Mouse (Mus musculus) cerebellum, postnatal 14 days (tissue): ENCODE measurements around the gene Pax4.

Experiments used
- DNase-seq, 2 experiments: peaks; one replicate each; pipeline ENCODE4 v3.0.0; 2021; ENCODE audit warnings: mixed read lengths in 2 of 2

Gene Pax4

DNA sequence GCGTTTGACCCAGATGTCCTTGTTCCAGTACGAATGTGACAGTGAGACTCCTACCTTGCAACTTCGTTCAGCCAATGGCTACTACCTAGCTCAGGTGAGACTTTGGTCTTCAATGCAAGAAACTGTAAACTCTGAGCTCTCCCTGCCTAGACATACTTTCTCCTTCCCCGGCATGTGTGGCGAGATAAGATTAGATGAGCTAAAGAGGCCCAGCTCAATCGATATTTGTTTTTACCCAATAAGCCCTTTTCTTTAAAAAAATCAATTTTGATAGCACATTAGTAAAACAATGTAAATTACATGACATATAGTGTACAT, 17.7 kb downstream of the Pax4 start:
- DNase-seq, result no peak

DNA sequence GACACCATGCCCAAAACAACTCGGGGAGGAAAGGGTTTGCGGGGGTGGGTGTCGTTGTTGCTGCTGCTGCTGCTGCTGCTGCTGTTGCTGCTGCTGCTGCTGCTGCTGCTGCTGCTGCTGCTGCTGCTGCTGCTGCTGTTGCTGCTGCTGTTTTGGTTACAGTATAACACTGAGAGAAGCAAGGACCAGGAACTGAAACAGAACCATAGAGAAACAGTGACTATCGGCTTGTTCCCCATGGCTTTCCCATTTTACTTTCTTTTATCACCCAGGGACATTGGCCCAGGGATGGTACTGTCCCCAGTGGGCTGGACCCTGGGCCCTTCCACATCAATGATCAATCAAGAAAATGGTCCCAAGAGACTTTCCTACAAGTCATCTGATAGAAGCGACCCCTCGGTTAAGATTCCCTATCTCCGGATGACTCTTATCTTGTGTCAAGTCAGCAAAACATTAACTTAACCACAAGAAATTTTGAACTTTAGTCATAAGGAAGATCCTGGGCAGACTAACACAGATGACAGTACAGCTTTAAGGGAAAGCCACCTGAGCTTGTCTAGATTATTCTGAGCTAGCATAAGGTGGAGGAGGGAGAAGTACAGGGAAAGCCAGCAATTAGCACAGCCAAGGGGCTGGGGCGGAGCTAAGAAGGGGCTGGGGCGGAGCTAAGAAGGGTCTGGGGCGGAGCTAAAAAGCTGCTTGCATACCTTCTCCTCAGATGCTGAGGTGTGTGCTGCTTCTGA, 18.2 kb downstream of the Pax4 start:
- no peak for DNase-seq

DNA sequence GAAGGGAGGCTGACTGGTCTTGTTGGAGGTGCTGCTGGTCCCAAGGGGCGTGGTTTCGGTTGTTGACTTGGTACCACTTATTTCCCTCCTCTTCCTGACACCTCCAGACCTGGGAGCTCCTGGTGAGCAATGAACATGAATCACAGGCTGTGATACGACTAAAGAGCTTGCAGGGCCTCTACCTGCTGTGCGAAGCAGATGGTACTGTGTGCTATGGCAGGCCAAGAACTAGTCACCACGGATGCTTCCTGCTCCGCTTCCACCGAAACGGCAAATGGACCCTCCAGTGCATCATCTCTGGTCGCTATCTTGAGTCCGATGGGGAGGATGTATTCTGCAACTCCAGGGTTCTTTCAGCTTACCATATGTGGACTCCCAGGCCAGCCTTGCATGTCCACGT, 19.3 kb downstream of the Pax4 start:
- peak; percentile 25 to 58 for DNase-seq

DNA sequence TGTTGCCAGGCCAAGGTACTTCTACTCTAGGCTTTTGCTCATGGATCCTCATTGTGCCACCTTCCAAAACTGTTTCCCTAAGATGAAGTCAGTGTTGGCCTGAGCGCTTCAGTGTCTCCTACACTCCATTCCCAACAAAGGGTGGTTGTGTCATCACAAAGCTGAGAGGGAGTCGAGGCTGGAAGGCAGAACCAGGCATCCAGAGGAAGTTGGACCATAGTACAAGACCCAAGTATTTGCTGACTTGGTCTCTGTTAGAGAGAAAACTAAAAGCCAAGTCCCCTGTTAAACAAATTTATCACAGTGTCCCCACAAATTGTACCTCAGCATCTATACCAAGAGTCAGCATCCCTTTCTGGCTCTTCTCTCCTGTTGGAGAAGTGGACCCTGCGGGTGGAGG, 20.9 kb downstream of the Pax4 start, which contains the start of gene Gcc1:
Gene Gcc1 (minus strand): TSS at position 101 of the 400 bp plus-strand sequence.
- DNase-seq, result no peak

DNA sequence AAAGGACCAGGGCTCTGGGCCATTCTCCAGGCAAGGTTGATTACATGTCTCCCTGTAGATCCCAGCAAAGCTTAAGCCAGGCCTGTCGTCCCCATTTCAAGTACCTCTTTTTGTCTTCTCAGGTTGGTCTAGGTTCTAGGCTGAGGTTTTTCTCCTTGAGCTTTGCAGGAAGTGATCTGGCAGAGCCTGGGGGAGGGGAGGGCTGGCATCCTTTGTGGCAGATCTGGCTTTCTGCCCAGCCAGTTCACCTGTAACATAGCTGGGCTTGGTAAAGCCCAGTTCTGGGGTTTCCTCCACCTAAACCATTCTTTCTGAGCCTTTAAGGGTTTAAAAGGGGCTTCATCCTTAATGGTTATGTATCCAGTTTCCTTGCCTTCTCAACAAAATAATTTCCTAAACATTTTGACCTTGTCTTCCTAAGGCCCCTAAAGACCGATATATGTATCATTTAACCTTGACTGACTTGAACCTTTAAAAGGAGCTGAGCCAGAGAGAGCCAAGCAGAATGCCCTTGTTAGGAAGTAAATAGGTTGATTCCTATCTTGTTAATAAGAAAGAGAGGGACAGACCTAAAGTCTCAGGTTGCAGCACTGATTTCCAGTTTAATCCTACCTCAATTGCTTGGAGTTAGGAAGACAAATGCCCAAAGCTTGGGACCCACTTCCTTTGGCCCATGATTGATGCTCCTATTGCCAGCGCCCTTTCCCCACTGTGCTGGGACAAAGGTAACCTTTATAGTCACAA, 21.9 kb downstream of the Pax4 start, which contains the start of gene Fscn3:
Gene Fscn3 (plus strand): TSS at position 694 of the 744 bp plus-strand sequence.
- DNase-seq, result peak; percentile 56 to 61

DNA sequence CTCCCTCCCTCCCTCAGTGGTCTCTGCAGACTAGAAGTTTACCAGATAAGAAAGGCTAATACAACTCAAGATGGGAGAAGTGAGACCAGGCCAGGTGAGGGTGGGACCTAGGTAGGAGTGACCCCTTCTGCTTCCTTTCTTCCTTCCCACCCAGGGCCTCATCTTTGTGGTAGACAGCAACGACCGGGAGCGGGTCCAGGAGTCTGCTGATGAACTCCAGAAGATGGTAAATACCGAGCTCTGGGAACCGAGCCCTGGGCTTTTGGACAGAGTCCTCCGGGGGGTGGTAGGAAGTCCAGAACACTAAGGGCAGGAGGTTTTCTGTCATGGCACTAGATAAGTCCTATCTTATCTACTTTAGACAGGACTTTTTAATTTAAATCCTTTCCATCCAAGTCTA, 24.1 kb downstream of the Pax4 start:
- DNase-seq, result peak; percentile 22 to 25

DNA sequence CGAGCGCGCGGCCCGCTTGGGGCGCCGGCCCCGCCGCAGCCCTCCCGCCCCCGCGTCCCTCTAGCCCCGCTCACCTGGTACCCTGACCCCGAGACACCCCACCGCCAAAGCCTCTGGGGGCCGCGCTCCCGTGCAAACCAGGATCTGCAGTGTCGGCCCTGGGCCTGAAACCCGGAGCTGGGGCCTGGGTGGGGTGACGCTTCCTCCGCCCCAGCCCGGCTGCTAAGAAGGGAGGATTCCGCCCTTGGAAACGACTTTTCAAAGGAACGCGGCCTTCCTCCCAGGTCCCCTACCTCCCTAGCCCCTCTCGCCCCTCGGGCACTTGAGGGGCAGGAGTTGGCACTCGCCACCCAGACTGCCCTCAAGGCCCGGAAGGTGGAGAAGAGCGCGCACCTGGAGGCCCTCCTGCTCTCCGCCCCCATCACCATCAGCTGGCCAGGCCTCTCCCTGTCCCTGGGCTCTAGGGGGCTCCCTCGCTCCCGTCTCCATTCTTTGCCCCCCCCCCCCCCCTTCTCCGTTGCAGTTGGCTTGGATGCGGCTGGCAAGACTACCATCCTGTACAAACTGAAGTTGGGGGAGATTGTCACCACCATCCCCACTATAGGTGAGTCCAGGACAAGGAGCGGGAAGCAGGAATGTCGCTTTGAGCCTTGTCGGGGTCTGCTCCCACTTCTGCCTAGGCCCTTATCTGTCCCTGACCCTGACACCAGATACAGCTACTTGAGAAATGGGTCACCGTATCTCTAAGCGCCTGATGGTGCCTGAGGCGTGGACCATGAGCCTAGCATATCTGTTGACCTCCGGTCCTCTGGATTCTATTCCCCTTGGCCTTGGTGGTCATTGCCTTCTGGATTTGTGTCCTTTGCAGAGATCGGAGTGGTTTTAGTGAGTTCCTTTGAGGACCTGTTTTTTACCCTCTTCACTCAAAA, 25.1 kb downstream of the Pax4 start:
- peak; percentile 69 to 75 for DNase-seq

DNA sequence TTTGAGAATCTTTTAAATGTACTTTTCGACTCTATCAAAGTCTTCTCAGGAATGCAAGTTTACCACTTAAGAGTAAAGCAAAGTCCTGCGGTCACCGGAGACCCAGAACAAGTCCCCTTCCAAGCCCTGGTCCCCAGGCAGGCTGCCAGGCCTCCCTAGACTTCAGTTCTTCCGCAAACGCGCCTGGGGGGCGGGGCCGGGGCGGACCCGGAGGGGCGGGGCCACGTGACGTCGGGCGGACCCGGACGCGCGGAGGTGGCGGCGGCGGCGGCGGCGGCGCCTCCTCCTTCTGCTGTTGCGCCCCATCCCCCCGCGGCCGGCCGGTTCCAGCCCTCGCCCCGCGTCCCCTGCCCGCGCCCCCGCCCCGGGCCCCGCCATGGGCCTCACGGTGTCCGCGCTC, 25.8 kb downstream of the Pax4 start, which contains the start of gene Arf5:
Gene Arf5 (plus strand): TSS at position 248 of the 400 bp plus-strand sequence.
- DNase-seq, result peak; percentile 96 to 98

DNA sequence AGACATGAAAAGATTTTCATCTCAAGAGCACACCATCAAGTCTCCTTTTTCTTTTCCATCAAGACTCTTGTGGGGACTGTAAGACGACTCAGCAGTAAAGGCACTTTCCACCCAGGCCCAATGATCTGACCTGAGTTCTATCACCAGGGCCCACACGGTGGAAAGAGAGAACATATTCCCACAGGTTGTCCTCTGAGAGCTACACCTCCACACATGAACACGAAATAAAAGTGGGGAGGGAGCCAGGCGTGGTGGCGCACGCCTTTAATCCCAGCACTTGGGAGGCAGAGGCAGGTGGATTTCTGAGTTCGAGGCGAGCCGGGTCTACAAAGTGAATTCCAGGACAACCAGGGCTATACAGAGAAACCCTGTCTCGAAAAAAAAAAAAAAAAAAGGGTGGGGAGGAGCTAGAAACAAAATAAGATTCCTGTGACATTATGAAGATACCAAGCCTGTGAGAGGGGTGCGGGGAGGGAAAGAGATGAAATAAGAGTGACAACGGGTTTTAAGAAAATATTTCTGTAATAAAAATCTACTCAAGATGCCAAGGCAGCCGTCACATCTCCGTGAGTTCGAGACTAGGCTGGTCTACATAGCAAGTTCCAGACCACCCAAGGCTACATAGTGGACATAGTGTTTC, 26.4 kb downstream of the Pax4 start:
- peak in 1 of 2 experiments; percentile 13 for DNase-seq

DNA sequence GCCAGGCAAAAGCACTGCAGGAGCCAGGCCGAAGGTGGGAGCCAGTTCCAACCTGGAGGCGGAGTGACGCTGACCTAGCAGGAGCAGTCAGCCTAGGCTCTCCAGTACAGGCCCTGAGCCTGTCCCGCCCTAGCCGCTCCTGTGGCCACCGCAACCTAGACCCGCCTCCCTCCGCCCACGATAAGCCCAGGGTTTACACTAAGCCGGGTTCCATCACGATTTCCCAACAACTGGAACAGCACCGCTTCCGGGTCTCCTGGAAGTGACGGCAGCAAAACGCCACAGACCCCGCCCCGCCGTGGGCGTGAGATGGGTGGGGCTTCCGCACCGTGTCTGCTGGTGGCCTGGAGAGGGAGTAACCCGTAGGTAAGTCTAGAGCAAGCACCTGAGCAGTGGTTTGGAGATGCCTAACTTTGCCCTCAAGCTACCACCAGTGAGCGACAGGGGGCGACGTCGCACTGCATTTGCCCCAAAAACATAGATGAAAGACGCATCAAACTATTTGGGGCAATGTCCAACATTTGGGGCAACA, 27.6 kb downstream of the Pax4 start:
- peak; percentile 92 to 93 for DNase-seq

DNA sequence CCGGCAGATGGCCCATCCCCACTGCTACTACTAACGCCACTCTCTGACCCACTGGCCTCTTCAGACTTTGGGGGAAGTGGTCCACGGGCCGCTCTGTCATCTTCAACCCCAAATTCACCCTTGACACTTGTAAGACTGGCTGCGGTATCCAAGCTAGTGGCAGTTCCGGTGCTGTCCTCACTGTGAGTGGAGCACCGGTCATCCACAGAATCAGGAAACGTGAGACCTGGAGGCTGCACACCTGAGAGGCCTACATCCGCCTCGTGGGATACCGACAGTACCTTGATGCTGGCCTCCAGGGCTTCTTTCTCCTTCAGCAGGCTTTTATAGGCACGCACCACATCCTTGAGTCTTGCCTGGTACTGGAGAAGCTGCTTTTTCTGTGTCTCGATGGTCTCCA, 28.3 kb downstream of the Pax4 start:
- DNase-seq, result no peak

DNA sequence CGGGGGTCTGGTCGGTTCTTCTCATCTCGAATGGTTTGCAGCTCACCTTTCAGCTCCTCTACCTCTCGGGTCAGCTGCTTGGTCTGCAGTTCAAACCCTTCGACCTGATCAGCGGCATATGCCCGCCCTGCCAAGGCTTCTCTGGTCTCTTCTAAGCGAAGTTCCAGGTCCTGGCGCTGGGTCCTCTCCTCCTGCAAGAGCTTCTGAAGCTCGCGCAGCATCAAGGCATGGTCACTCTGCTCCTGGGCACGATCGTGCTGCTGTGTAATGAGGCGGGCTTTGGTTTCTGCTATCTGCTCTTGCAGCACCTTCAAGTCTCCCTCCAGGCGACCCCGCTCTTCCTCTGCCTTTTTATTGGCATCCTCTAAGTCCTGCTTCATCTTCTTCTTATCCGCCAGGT, 28.8 kb downstream of the Pax4 start:
- no peak for DNase-seq

DNA sequence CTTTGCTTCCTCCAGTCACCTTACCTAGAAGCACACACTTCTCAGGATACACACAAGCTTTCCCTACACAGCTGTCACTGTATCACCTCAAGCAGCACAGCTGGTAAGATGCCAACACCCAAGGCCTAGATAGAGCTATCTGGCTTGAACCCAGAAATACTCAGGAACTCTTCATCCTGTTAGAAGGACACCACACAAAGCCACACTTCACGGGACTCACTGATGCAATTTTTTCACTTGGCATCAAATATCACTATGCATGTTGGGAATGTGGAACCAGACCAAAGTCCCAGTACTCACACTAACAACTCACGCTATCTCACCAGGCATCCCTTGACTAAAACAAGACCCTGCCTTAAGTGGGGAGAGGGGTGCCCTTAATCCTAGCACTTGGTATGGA, 29.5 kb downstream of the Pax4 start:
- no peak for DNase-seq

DNA sequence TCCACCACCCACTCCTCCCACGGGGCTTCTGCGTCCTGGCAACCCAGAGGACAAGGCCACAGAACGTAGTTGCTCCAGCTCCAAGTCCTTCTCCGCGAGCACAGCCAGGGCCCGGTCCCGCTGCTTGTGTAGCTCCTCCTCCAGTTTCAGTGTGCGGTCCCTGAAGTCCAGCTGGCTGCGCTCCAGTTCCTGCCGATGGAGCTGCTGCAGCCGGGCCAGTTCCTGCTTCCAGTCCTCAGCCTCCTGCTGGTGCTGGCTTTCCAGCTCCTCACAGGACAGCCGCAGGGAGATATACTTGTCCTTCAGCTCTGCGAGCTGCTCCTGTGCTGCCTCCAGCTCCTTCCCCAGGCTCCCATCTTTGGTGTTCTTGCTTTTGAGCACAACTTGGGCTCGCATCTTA, 30.7 kb downstream of the Pax4 start:
- peak; percentile 84 to 86 for DNase-seq

DNA sequence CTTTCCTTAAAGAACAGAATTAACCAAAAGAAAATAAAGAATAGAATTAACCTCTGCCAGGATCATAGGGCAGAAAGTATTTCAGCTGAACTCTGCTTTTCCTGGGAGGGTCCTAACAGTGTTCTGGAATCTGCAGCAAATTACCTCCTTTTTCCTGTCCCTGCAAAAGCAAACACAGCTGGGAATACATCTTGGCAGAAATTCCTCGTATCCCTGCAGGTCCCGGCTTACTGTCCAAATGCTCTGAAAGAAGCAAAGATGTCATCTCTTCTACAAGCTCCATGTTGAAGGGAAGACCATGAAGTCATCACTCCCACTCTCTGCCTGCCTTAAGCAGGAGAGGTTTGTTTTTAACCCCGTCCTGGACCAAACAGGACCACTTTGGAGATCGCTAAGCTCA, 32.2 kb downstream of the Pax4 start:
- no peak for DNase-seq

DNA sequence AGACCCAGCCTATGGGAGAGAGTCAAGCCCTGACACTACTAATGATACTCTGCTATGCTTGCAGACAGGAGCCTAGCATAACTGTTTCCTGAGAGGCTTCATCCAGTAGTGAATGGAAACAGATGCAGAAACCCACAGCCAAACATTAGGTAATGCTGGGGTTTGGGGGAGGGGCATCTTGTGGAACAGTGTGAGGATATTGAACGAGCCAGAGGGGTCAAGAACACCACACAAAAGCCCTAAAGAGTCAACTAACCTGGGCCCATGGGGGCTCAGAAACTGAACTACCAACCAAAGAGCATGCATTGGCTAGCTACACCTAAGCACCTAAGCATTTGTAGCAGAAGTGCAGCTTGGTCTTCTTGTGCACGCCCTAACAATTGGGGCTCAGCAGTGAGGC, 37.9 kb downstream of the Pax4 start:
- DNase-seq, result no peak

DNA sequence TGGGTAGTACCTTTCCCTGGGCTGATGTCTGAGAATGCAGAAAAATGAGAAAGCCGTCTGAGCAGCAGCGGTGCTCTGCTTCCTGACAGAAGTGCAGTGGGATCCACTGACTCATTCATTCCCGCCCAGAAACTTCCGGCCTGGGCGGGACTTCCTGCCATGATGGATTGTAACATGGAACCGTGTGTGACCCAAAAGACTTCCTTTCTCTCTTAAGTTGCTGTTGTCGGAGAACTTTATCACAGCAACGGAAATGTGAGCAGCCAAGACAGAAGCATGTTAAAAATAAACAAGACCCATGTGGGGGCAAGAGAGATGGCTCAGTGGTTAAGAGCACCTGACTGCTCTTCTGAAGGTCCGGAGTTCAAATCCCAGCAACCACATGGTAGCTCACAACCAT, 39.1 kb downstream of the Pax4 start:
- DNase-seq, result no peak

DNA sequence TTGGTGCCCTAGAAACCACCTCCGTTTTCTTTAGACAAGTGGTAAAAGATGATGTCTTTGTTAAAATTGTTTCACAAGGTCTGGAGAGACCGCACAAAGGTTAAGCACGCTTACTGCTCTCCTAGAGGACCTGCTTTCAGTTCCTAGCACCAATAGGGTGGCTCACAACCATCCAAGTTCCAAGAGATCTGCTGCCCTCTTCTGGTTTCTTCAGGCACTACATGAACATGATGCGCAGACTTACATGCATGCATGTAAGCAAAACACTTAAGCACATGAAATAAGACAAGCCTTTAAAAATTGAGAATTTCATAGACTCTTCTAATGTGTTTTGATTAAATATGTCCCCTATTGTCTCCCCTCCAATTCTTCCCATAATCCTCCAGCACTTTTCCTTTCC, 49.4 kb downstream of the Pax4 start:
- DNase-seq, result peak; percentile 13 to 25

DNA sequence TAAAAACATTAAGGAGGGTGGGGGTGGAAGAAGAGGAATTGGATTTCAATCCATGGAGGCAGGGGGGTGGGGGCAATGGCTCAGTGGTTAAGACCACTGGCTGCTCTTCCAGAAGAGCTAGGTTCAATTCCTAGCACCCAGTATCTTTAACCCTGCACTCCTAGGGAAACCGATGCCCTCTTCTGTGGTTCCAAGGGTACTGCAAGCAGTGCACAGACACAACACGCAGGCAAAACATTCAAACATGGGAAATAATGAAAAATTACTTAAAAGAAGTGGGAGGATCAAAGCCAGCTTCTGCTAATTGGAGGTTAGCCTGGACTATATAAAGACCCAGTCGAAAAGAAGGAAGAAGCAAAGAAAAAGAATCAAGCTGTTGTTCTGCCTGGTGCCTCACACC, 50.4 kb downstream of the Pax4 start:
- peak in 1 of 2 experiments; percentile 20 for DNase-seq

DNA sequence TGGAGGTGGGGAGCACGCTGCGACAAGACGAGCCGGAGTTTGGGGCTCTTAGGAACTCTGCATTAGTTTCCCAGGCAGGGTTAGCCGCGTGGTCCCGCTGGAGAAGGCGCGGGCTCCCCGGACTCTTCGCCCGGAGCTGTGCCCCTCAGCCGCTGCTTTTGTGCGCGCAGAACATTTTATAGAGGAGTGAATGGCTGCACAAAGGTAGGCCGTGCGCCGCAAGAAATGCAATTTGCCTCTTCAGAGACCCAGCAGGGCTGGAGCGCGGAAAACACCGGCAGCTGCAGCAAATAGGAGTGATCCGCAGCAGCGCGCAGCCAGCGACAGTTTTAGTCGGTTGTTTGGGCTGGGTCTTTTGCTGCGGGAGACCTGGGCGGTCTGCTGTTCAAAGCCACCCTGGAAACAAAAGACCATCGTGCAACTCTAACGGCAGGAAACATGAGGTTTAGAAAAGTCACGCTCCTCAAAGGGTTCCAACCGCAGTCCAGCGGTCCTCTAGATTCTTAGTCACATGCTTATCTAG, 51.4 kb downstream of the Pax4 start, which contains the start of gene Zfp800:
Gene Zfp800 (minus strand): TSS at position 325 of the 523 bp plus-strand sequence.
- peak; percentile 18 to 31 for DNase-seq

DNA sequence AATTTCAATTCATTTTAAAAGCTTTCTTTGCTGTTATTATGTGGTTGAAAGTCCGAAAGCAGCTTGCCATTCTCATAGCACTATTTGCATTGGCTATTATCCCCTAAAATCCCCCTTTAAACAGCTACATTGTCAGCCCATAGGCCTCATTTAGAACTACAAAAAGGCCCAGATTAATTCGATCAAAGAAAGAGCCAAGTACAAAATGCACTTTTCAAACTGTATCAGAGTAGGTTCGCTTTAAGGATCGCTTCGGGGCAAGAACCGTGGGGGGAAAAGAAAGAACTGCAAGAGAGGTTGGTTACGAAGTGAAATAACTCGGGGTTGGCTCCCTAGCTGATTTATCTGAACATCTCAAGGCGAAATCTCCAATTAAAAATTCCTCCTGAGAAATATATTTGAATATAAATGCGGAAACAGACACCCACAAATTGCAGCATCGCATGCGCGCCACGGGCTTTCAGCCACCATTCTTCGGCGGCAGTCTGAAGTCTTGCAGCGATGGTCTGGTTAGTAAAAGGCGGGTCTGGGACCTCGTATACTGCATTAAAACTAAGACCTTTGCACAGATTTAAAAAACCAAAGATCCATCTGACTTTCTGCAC, 52.2 kb downstream of the Pax4 start:
- DNase-seq, result peak; percentile 28 to 43
